Mouse (Mus musculus) hematopoietic multipotent progenitor cell, adult 10-12 weeks (in vitro differentiated cells): Measurements from ENCODE around the gene Ift88. TPM values are rescaled to one million over a fixed set of nuclear protein-coding genes. Genes with fewer than 3 reads are reported as not detected.

Experiments
- polyA plus RNA-seq: library from polyadenylated mRNA; stranded (reverse); fragments of >175 nt; gene quantifications from 2 replicates; pipeline ENCODE4 v1.2.3, GENCODE M21; 2012; ENCODE audit warnings: low replicate concordance

The Ift88 gene
- polyA plus RNA-seq = 3.3 and 3.6 TPM in 2 replicates

DNA sequence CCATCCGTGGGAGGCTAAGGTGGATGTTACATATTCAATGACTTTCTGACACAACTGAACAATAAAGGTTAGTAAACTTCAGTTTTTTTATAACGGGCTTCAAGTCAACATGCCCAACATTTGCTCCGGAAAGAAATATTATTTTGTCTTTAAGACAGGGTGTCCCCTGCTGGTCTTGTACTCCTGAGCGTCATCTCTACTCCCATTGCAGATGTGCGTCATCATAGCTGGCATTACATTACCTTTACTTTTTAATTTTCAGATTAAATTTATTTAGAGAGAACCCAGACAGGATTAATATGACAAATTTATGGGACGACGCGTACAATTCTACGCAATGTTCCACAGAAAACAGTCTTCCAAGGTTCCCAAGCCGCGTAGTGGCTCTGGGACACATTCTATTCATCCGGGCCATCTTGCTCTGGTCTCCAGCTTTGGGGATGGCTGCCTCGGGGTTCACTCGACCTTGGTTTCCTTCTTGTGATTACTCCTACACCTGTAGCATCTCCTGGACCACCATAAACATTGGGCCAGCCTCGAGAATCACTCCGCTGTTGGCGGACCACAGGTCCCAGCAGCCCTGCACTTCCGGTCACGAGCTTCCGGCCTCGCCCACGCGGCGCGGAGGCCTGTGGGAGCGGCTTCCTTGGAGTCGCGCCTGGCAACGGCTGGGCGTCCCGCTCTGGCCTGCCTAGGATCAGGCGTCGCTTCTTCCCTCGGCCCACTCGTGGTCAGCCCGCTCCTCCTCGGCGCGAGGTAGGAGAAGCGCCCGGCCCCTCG is at the start of gene Ift88:
Gene Ift88 (plus strand): TSS at position 631 of the 780 bp plus-strand sequence.

DNA sequence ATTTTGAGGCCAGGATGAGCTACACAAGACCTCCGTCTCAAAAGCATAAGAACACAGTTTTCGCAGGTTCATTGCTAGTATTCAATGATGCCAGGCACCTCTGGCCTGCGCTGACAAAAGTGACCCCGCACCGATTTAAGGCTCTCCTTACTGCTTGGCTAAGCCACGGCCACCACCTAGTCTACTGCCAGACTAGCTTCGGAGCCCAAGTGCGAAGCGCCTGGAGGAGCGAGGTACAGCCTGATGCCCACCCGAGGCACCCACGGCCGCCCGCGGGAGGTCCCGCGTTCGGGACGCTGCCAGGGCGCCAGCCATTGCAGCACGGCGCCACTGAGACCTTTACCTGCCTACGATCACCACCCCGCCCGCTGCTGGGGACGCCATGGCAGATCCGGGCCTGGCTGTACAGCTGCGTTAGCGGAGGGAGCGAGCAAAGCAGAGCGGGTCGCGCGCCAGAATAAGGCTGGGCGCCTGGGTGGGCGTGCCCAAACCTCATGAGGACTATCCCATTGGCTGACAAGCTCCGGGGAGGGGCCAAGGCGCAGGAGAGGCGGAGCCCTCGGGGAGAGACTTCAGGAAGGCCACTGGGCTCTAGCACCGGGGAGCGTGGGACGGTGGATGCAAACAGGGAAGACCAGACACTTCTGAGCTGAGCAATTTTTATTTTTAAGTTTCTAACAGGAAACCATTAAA is 25.7 kb upstream of the Ift88 start, which contains the start of gene Cryl1:
Gene Cryl1 (minus strand): TSS at position 465 of the 693 bp plus-strand sequence.

DNA sequence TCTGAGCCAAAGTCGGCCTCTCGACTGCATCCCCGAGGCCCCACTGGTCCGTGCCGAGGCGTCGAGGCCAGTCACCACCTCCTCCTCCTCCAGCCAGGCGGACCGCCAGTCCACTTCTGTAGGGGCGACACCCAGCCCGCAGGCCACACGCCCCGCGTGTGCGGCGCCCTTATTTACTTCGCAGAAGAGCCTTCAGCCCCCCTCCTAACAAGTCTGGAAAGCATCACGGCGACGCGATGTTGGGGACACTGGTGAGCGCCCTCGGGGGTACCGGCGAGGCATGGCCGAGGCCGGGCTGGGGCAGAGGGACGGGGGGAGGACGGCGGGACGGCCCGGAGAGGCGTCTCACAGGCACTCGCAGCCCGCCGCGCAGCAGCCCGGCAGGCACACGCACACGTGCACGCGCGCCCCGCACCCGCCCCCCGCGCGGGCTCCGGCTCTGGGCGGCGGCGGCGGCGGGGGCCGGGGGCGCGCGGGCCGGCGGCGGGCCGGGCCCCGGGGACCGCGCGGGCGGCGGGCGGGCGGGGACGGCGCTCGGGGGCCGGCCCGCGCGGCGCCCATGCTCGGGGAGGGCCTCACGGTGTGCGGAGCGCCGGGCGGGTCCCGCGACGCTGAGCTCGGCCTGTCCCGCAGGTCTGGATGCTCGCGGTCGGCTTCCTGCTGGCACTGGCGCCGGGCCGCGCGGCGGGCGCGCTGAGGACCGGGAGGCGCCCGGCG is 101.0 kb downstream of the Ift88 start, which contains the start of gene Il17d:
Gene Il17d (plus strand): TSS at position 107 of the 717 bp plus-strand sequence.

Other genes with a start within 250 kb of the Ift88 start
- 5.7 and 9.6 TPM in 2 replicates for gene Cryl1, start 25.5 kb upstream of the Ift88 start, polyA plus RNA-seq
- gene Il17d, start 100.7 kb downstream of the Ift88 start, polyA plus RNA-seq = 0.27 and 1.1 TPM in 2 replicates
- 1.5 and 2.4 TPM in 2 replicates for gene Eef1akmt1, start 147.6 kb downstream of the Ift88 start, polyA plus RNA-seq
- 1.7 and 9.6 TPM in 2 replicates for gene Xpo4, start 241.4 kb downstream of the Ift88 start, polyA plus RNA-seq